Mouse (Mus musculus) left cerebral cortex, postnatal 14 days (tissue): Measurements from ENCODE around the gene Ttc33. TPM values are rescaled to one million over a fixed set of nuclear protein-coding genes. Genes with fewer than 3 reads are reported as not detected.
A peak's percentile ranks its signal among the peaks of the same experiment; 100 is the strongest.

ENCODE experiments used
- DNase-seq, 2 experiments: peaks; one replicate each; pipeline ENCODE4 v3.0.0; 2021 to 2022; ENCODE audit warnings: low spot score in 2 of 2, mixed read lengths in 1 of 2
- intact Hi-C: fragments of 180-260 bp; cut with DNase I; formaldehyde crosslinking; loops from one replicate; pipeline ENCODE4 v1.15.1; 2025
- total RNA-seq, 2 experiments: library from RNA; stranded (reverse); gene quantifications; 2 replicates each; pipeline ENCODE4 v1.2.3; 2021

Gene Ttc33
- total RNA-seq, 2 experiments from 2014 or later, result 48.6 to 60.0 TPM

GRCm38 (mm10) chr15:5237012-5237660, 51.8 kb downstream of the Ttc33 start:
- intact Hi-C loops, result loop anchor here (2.0 kb wide), 2 partner anchors 678 to 972 kb away; no protein-coding TSS in a partner anchor

GRCm38 (mm10) chr15:5238073-5238472, 52.7 kb downstream of the Ttc33 start:
- intact Hi-C loops, result loop anchor here (2.0 kb wide), 1 partner anchor 843 kb away; no protein-coding TSS in a partner anchor

More at GRCm38 (mm10) chr15:5237012-5237660, 51.8 kb downstream of the Ttc33 start:
- no peak for DNase-seq

GRCm38 (mm10) chr15:5238553-5238952, 53.2 kb downstream of the Ttc33 start:
- intact Hi-C loops, result loop anchor here (2.0 kb wide), 1 partner anchor 842 kb away; no protein-coding TSS in a partner anchor
- DNase-seq, result no peak

More at GRCm38 (mm10) chr15:5238073-5238472, 52.7 kb downstream of the Ttc33 start:
- DNase-seq, result no peak

GRCm38 (mm10) chr15:5239361-5239760, 54.0 kb downstream of the Ttc33 start:
- intact Hi-C loops, result loop anchor here (2.0 kb wide), 1 partner anchor 841 kb away; no protein-coding TSS in a partner anchor
- DNase-seq, result no peak

GRCm38 (mm10) chr15:5239901-5240300, 54.6 kb downstream of the Ttc33 start:
- intact Hi-C loops, result loop anchor here (2.0 kb wide), 1 partner anchor 841 kb away; no protein-coding TSS in a partner anchor
- peak; percentile 29 to 47 for DNase-seq

- intact Hi-C loops, result no loop called here
These were observed 55.0 kb downstream of the Ttc33 start for GRCm38 (mm10) chr15:5240360-5240759.

GRCm38 (mm10) chr15:5241304-5242201, 56.2 kb downstream of the Ttc33 start:
- intact Hi-C loops, result no loop called here
- DNase-seq, result peak in 1 of 2 experiments; percentile 54

More at GRCm38 (mm10) chr15:5240360-5240759, 55.0 kb downstream of the Ttc33 start:
- DNase-seq, result no peak

- DNase-seq, result peak in 1 of 2 experiments; percentile 28
- intact Hi-C loops, result no loop called here
These were observed 57.1 kb downstream of the Ttc33 start for GRCm38 (mm10) chr15:5242241-5243035.

- no peak for DNase-seq
- intact Hi-C loops, result no loop called here
These were observed 58.0 kb downstream of the Ttc33 start for GRCm38 (mm10) chr15:5243036-5243958.

- intact Hi-C loops, result no loop called here
- peak; percentile 76 to 86 for DNase-seq
These were observed 58.9 kb downstream of the Ttc33 start, which contains the start of gene Ptger4 for GRCm38 (mm10) chr15:5243959-5244905. TSS of gene Ptger4 (minus strand) at chr15:5244187.

GRCm38 (mm10) chr15:5250182-5250581, 64.9 kb downstream of the Ttc33 start:
- DNase-seq, result no peak
- intact Hi-C loops, result no loop called here

GRCm38 (mm10) chr15:5260183-5260582, 74.9 kb downstream of the Ttc33 start:
- intact Hi-C loops, result no loop called here

GRCm38 (mm10) chr15:5261004-5261403, 75.7 kb downstream of the Ttc33 start:
- DNase-seq, result no peak
- intact Hi-C loops, result no loop called here

More at GRCm38 (mm10) chr15:5260183-5260582, 74.9 kb downstream of the Ttc33 start:
- no peak for DNase-seq

- intact Hi-C loops, result no loop called here
- DNase-seq, result no peak
These were observed 76.9 kb downstream of the Ttc33 start for GRCm38 (mm10) chr15:5262095-5262667.

- intact Hi-C loops, result no loop called here
- DNase-seq, result no peak
These were observed 77.7 kb downstream of the Ttc33 start for GRCm38 (mm10) chr15:5262874-5263504.

GRCm38 (mm10) chr15:5266095-5266494, 80.8 kb downstream of the Ttc33 start:
- no peak for DNase-seq
- intact Hi-C loops, result no loop called here
